9 mouse cellular contexts compared by ENCODE assay signal in genomic region chr9:87097989-87098388, GRCm38 (mm10). TPM values are rescaled to one million over a fixed set of nuclear protein-coding genes. Genes with fewer than 3 reads are reported as not detected.
DNase-seq lines count a peak whose midpoint lies in the region; ATAC-seq and TF ChIP-seq lines count a peak whose summit lies in the region.
"Had no signal": no experiment of that assay in that cellular context is flagged by ENCODE, and none has a peak within 500 bp of the region (broad histone marks: within the 10 kb centered on the region; RNA-seq: fewer than 3 reads in every experiment).

No protein-coding gene starts in this region.

- H3K79me2 ChIP-seq in CH12.LX (replicated peaks; ENCODE audit: control insufficient read depth, extremely low read depth, insufficient read depth, poor library complexity, severe bottlenecking) = no peaks in the 10 kb centered on the region

- dilution Hi-C loops in CH12.LX (cut with MboI; ENCODE audit: extremely low pct_ligation_motif_present, extremely low pct_unique_long_range_greater_than_20kb, low sequenced_read_pairs) = no loop called here

- H3K27me3 ChIP-seq in kidney, adult 2 months (replicated peaks; ENCODE audit: control insufficient read depth, insufficient read depth, low read length) = no peaks in the 10 kb centered on the region
- no peaks in the 10 kb centered on the region for H3K27me3 ChIP-seq in kidney, embryonic 16.5 days (ENCODE audit: insufficient read depth, low read length)
- H3K27me3 ChIP-seq in CH12.LX (replicated peaks) = no peaks in the 10 kb centered on the region
- no peaks in the 10 kb centered on the region for H3K27me3 ChIP-seq in hindbrain, embryonic 12.5 days
- H3K27me3 ChIP-seq: limb, embryonic 12.5 days had no signal

- TF ChIP-seq POLR2A in kidney, adult 2 months (IDR thresholded peaks at IDR 0.05; ENCODE audit: low read depth, low read length) = no peak
- TF ChIP-seq POLR2A in CH12.LX (IDR thresholded peaks at IDR 0.05; ENCODE audit: low read depth, low read length) = no peak

- H3K36me3 ChIP-seq in kidney, adult 2 months (ENCODE audit: control insufficient read depth, insufficient read depth, low read length) = no peaks in the 10 kb centered on the region
- H3K36me3 ChIP-seq in kidney, embryonic 16.5 days (ENCODE audit: insufficient read depth, low read length) = no peaks in the 10 kb centered on the region
- no peaks in the 10 kb centered on the region for H3K36me3 ChIP-seq in CH12.LX (replicated peaks in 1 of 2; ENCODE audit: control insufficient read depth in 1 of 2, insufficient read depth in 1 of 2, low read length in 1 of 2)
- no peaks in the 10 kb centered on the region for H3K36me3 ChIP-seq in hindbrain, embryonic 12.5 days
- H3K36me3 ChIP-seq: limb, embryonic 12.5 days had no signal

- no peaks in the 10 kb centered on the region for H3K9me3 ChIP-seq in kidney, embryonic 16.5 days (ENCODE audit: low read length)
- no peaks in the 10 kb centered on the region for H3K9me3 ChIP-seq in CH12.LX (replicated peaks; ENCODE audit: low read length)
- H3K9me3 ChIP-seq in hindbrain, embryonic 12.5 days (replicated peaks) = no peaks in the 10 kb centered on the region
- H3K9me3 ChIP-seq: limb, embryonic 12.5 days had no signal

- TF ChIP-seq CTCF in kidney, adult 2 months (conservative IDR thresholded peaks at IDR 0.05; ENCODE audit: insufficient read depth, insufficient read length, low read depth, low read length) = peak; percentile 57; the same call in 1 of the 2 replicates
- TF ChIP-seq CTCF in CH12.LX (conservative IDR thresholded peaks at IDR 0.05 in 1 of 2, IDR thresholded peaks at IDR 0.05 in 1 of 2; ENCODE audit: low read depth in 2 of 2, low read length in 2 of 2) = peak; percentile 44 to 70; a peak in 3 of 4 replicates

- in situ Hi-C loops in CH12.LX (cut with MboI; ENCODE audit: low pct_ligation_motif_present, low pct_unique_long_range_greater_than_20kb, low sequenced_read_pairs) = no loop called here

- H3K4me2 ChIP-seq in kidney, embryonic 16.5 days (replicated peaks; ENCODE audit: low read depth, low read length) = no peak overlapping the region
- no peak overlapping the region for H3K4me2 ChIP-seq in CH12.LX (ENCODE audit: insufficient read depth, low read depth, poor library complexity, severe bottlenecking)
- H3K4me2 ChIP-seq in hindbrain, embryonic 12.5 days (replicated peaks) = no peak overlapping the region
- H3K4me2 ChIP-seq: limb, embryonic 12.5 days had no signal

- no peak overlapping the region for H3K9ac ChIP-seq in kidney, embryonic 16.5 days (replicated peaks; ENCODE audit: low read length)
- H3K9ac ChIP-seq in CH12.LX (ENCODE audit: insufficient read depth, low read depth) = no peak overlapping the region
- H3K9ac ChIP-seq in hindbrain, embryonic 12.5 days = no peak overlapping the region
- H3K9ac ChIP-seq: limb, embryonic 12.5 days had no signal

- TF ChIP-seq EP300 in CH12.LX (IDR thresholded peaks at IDR 0.05; ENCODE audit: low read length) = no peak

- H3K27ac ChIP-seq in kidney, adult 2 months (ENCODE audit: insufficient read depth, low read depth, low read length) = no peak overlapping the region
- no peak overlapping the region for H3K27ac ChIP-seq in kidney, embryonic 16.5 days (ENCODE audit: low read length)
- H3K27ac ChIP-seq in CH12.LX (ENCODE audit: insufficient read depth, low read depth) = no peak overlapping the region
- no peak overlapping the region for H3K27ac ChIP-seq in hindbrain, embryonic 12.5 days
- H3K27ac ChIP-seq: limb, embryonic 12.5 days had no signal

- H3K4me1 ChIP-seq in kidney, adult 2 months (ENCODE audit: control insufficient read depth, insufficient read depth, low read length) = no peaks in the 10 kb centered on the region
- no peaks in the 10 kb centered on the region for H3K4me1 ChIP-seq in kidney, embryonic 16.5 days (ENCODE audit: insufficient read depth, low read length)
- no peaks in the 10 kb centered on the region for H3K4me1 ChIP-seq in CH12.LX (ENCODE audit: control insufficient read depth in 1 of 2, insufficient read depth in 2 of 2)
- no peaks in the 10 kb centered on the region for H3K4me1 ChIP-seq in hindbrain, embryonic 12.5 days
- H3K4me1 ChIP-seq: limb, embryonic 12.5 days had no signal

- no peak for ATAC-seq in kidney, embryonic 16.5 days (ENCODE audit: low FRiP score, low TSS enrichment)
- no peak for ATAC-seq in erythroid progenitor cell, adult 5-6 weeks (replicated peaks; ENCODE audit: low FRiP score, poor library complexity, severe bottlenecking)
- no peak for ATAC-seq in hindbrain, embryonic 12.5 days (ENCODE audit: low FRiP score)

- 42% methylated on average over 2 of the region's 2 CpGs for WGBS in kidney, adult 2 months
- 52% methylated on average over 2 of the region's 2 CpGs for WGBS in kidney, embryonic 16.5 days
- WGBS in hindbrain, embryonic 12.5 days = 57% methylated on average over 2 of the region's 2 CpGs

- no peak overlapping the region for H3K4me3 ChIP-seq in kidney, adult 2 months (ENCODE audit: insufficient read depth, low read depth, low read length)
- H3K4me3 ChIP-seq in kidney, embryonic 16.5 days (ENCODE audit: low read length) = no peak overlapping the region
- H3K4me3 ChIP-seq in CH12.LX (replicated peaks in 1 of 3; ENCODE audit: low read depth in 2 of 3, low read length in 2 of 3, poor library complexity in 1 of 3) = no peak overlapping the region
- no peak overlapping the region for H3K4me3 ChIP-seq in hindbrain, embryonic 12.5 days
- H3K4me3 ChIP-seq: limb, embryonic 12.5 days had no signal

- TF ChIP-seq RAD21 in CH12.LX (IDR thresholded peaks at IDR 0.05; ENCODE audit: low read depth, low read length) = peak; percentile 71

- DNase-seq in kidney, adult 2 months = peak; percentile 58
- peak; percentile 49 for DNase-seq in CH12.LX (ENCODE audit: extremely low read depth)
- peak; percentile 30 to 41 for DNase-seq in adrenal gland, adult 18-20 months (ENCODE audit: low spot score in 2 of 2)
- DNase-seq in kidney, postnatal 10 days = peak; percentile 35
- peak; percentile 15 for DNase-seq in naive thymus-derived CD4-positive, alpha-beta T cell, adult 2 months (ENCODE audit: low read depth)

TF ChIP-seq in CH12.LX, 34 proteins besides CTCF, POLR2A, EP300 and RAD21:
- TF ChIP-seq UBTF (IDR thresholded peaks at IDR 0.05; ENCODE audit: low read depth, low read length) (no peak), MAX (IDR thresholded peaks at IDR 0.05; ENCODE audit: low read length) (no peak), KAT2A (IDR thresholded peaks at IDR 0.05; ENCODE audit: insufficient replicate concordance, low read length) (no peak), MYC (IDR thresholded peaks at IDR 0.05; ENCODE audit: low read depth, low read length) (no peak), SMC3 (IDR thresholded peaks at IDR 0.05; ENCODE audit: low read depth, low read length) (peak; percentile 58), NELFE (IDR thresholded peaks at IDR 0.05; ENCODE audit: low read depth, low read length) (no peak)

RNA-seq across cellular contexts. Expression of gene Mrap2, which starts 46.1 kb away (rescaled TPM):
- 0.10 and 0.28 TPM in 2 replicates for polyA plus RNA-seq in kidney, adult 2 months (2012; rRNA removed)
- polyA plus RNA-seq in kidney, embryonic 16.5 days (2015; fragmentation: Nextera tagmentation; extraction: Ambion mirVana) = 0.21 and 0.26 TPM in 2 replicates
- total RNA-seq in CH12.LX (2012; rRNA removed) (not detected in 2 replicates), CH12.LX (2014; rRNA removed) (not detected in 2 replicates)
- polyA plus RNA-seq in CH12.LX (2012; ENCODE audit: insufficient read length, low read depth) = not detected in 2 replicates
- total RNA-seq in adrenal gland, adult 18-20 months (2021) = 1 to 10 TPM; 2.9 to 3.5 TPM
- total RNA-seq in erythroid progenitor cell, adult 5-6 weeks (2015; ENCODE audit: low replicate concordance) = not detected in 2 replicates
- total RNA-seq in erythroid progenitor cell, adult 5-6 weeks (2017; ENCODE audit: low replicate concordance) = not detected in 2 replicates
- 0.35 and 0.59 TPM in 2 replicates for polyA plus RNA-seq in hindbrain, embryonic 12.5 days (2016; fragmentation: Nextera tagmentation; extraction: Ambion mirVana)
